Mouse (Mus musculus) kidney, embryonic 16.5 days (tissue): ENCODE measurements around the gene Mto1. TPM values are rescaled to one million over a fixed set of nuclear protein-coding genes. Genes with fewer than 3 reads are reported as not detected.
A peak's percentile ranks its signal among the peaks of the same experiment; 100 is the strongest.

Experiments used
- ATAC-seq: fragments of 200-750 bp; cut with Nextera tagmentation; 2 replicates; pipeline ENCODE4 v1.8.0; 2017; ENCODE audit warnings: moderate TSS enrichment; ENCODE audit not compliant: low FRiP score, low TSS enrichment
- H3K27ac ChIP-seq: fragments of 300-500 bp; sonication (generic); 2 replicates; pipeline ENCODE4 v1.5.1; 2014; ENCODE audit warnings: low read length
- H3K27me3 ChIP-seq: fragments of 300-500 bp; sonication (generic); 2 replicates; pipeline ENCODE4 v1.6.1; 2014; ENCODE audit warnings: low read length, control low read depth, mixed read lengths; ENCODE audit not compliant: insufficient read depth
- H3K36me3 ChIP-seq: fragments of 300-500 bp; sonication (generic); 2 replicates; pipeline ENCODE4 v1.6.1; 2014; ENCODE audit warnings: low read length, control low read depth, mixed read lengths; ENCODE audit not compliant: insufficient read depth
- H3K4me1 ChIP-seq: fragments of 300-500 bp; sonication (generic); 2 replicates; pipeline ENCODE4 v1.6.1; 2014; ENCODE audit warnings: low read length, control low read depth, mixed read lengths; ENCODE audit not compliant: insufficient read depth
- H3K4me2 ChIP-seq: fragments of 300-500 bp; sonication (generic); replicated peaks from 2 replicates; pipeline ENCODE4 v1.6.1; 2014; ENCODE audit warnings: low read depth, low read length
- H3K4me3 ChIP-seq: fragments of 300-500 bp; sonication (generic); 2 replicates; pipeline ENCODE4 v1.5.1; 2014; ENCODE audit warnings: mild to moderate bottlenecking, low read length
- H3K9ac ChIP-seq: fragments of 300-500 bp; sonication (generic); replicated peaks from 2 replicates; pipeline ENCODE4 v1.6.1; 2014; ENCODE audit warnings: low read length
- H3K9me3 ChIP-seq: fragments of 300-500 bp; sonication (generic); 2 replicates; pipeline ENCODE4 v1.6.1; 2016; ENCODE audit warnings: low read length, control low read depth
- WGBS: fragments of 180-500 bp; shearing (Covaris S2); extraction: QIAGEN DNeasy Blood & Tissue Kit; methylation state at CpG from one replicate; pipeline ENCODE4 v1.1.7; 2014; 5-methylcytosine and 5-hydroxymethylcytosine counted together
- polyA plus RNA-seq: library from polyadenylated mRNA; unstranded; fragments of >200 nt; fragmentation: Nextera tagmentation; extraction: Ambion mirVana; gene quantifications from 2 replicates; pipeline ENCODE4 v1.2.1, GENCODE M21; 2015

Mto1 gene
- polyA plus RNA-seq, 1 experiment from 2014 or later = 27.9 TPM

DNA sequence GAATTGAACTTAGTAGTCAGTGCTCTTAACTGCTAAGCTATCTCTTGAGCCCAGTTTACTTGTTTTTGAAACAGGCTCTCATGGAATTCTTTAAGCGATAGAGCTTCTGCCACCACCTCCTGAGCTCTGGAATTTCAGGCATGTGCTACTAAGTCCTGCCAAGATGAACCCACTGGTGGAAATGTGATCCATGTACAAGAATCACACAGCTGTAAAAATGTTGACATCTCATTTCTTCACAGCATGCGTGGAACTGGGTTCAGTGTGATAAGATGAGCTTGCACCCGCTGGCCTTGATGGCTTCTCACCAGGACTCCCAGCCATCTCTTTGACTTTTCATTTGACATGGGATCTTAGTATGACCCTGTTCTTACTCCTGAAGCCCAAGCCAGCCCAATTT is 52.4 kb downstream of the Mto1 start:
- H3K4me3 ChIP-seq = no peak overlapping the region
- peaks cover 13% of the 10 kb centered on the region for H3K4me1 ChIP-seq
- H3K9ac ChIP-seq = no peak overlapping the region
- H3K36me3 ChIP-seq = no peaks in the 10 kb centered on the region
- no peak for ATAC-seq
- H3K27me3 ChIP-seq = no peaks in the 10 kb centered on the region
- H3K4me2 ChIP-seq = no peak overlapping the region
- no peaks in the 10 kb centered on the region for H3K9me3 ChIP-seq
- WGBS = 56% methylated on average over 3 of the region's 3 CpGs
- H3K27ac ChIP-seq = no peak overlapping the region

DNA sequence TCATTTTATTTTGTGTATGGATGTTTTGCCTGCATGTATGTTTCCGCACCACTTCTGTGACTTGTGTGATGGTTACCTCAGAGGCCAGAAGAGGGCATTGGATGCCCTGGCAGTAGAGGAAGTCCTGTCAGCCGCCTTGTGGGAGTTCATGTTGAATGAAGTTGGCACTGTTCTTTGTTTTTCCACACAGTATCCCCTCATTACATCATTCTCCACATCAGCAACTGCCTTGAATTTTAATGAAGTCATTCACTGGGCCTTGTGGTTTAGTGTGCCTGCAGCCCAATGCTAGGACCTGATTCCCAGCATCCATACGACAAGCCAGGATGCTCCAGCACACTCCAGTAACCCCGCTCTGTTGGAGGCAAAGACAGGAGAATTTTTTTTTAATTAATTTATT is 53.3 kb downstream of the Mto1 start:
- WGBS = 82% methylated on average over 4 of the region's 4 CpGs
- ATAC-seq = no peak

DNA sequence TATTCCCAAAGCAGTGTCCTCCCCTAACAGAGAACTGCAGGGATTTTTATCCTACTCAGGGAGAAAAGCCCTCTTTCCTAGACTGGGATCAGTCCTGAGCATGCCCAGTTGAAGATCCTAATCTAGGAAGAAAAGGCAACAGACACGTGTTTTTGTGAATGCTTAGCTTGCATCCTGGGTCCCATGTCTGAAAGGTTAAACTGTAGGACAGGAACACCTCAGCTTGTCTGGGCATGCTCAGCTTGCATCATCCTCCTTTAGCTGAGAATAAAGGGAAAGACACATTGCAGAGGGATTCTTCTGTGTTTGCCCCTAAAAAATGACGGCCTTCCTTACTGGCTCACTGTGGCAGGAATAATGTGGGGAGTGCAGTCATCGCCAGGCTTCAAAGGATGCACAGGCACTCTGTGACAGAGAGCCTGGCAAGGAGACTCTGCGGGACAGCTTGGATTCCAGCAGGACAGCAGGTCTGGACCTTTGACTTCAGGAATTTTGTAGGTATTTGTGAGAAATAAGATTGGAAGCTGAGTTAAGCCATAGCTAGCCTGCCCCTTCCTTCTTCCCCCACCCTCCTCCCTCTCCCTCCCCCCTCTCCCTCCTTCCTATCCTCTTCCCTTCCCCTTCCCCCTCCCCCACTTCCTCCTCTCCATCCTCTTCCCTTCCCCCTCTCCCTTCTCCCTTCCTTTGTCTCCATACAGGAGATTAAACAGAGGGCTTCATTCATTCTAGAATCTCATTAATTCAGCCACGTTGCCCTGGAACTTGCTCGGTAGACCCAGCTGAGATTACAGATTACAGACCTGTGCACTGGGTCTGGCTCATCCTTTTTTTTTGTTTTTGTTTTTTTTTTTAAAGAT is 55.4 kb downstream of the Mto1 start:
- peak overlapping the region; percentile 22; the same call in 1 of the 2 replicates for H3K27ac ChIP-seq
- no peaks in the 10 kb centered on the region for H3K27me3 ChIP-seq
- H3K4me2 ChIP-seq = no peak overlapping the region
- WGBS = 18% methylated on average over 6 of the region's 6 CpGs
- H3K4me3 ChIP-seq = no peak overlapping the region
- H3K36me3 ChIP-seq = no peaks in the 10 kb centered on the region
- no peak; the same call in 1 of the 2 replicates for ATAC-seq
- 0 out of 2 replicates have a peak overlapping the region, but pooled peaks have one; percentile 3 for H3K9ac ChIP-seq
- H3K4me1 ChIP-seq = peaks cover 13% of the 10 kb centered on the region
- H3K9me3 ChIP-seq = no peaks in the 10 kb centered on the region

More for the DNA sequence above, 53.3 kb downstream of the Mto1 start:
- no peak overlapping the region for H3K9ac ChIP-seq
- H3K36me3 ChIP-seq = no peaks in the 10 kb centered on the region
- no peaks in the 10 kb centered on the region for H3K27me3 ChIP-seq
- H3K4me2 ChIP-seq = no peak overlapping the region
- no peak overlapping the region for H3K27ac ChIP-seq
- H3K4me3 ChIP-seq = no peak overlapping the region
- peaks cover 13% of the 10 kb centered on the region for H3K4me1 ChIP-seq
- H3K9me3 ChIP-seq = no peaks in the 10 kb centered on the region

GRCm38 (mm10) chr9:78504133-78504532 is 56.1 kb downstream of the Mto1 start:
- Histone ChIP-seq H3K4me2 (no peak overlapping the region), H3K4me1 (peaks cover 13% of the 10 kb centered on the region), H3K4me3 (no peak overlapping the region), H3K9ac (no peak overlapping the region), H3K27ac (no peak overlapping the region), H3K36me3 (no peaks in the 10 kb centered on the region), H3K9me3 (no peaks in the 10 kb centered on the region), H3K27me3 (no peaks in the 10 kb centered on the region)
- WGBS = 79% methylated on average over 4 of the region's 4 CpGs
- no peak for ATAC-seq

DNA sequence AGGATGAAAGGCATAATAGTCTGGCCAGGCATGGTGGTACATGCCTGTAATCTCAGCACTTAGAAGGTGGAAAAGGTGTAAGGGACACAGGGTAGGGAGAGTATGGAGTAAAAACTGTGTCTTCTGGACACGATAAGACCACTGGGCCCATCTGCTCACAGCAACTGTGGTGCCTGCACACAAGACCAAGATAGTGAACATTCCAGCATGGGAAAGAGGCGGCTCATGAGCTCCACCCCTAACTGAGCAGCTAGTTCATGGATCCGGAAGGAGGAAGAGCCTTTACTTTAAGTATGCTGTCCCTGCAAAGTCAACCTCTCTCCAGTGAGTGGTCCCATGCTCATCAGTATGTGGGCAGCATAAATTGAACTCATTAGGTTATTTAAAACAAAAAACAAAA is 56.7 kb downstream of the Mto1 start:
- Histone ChIP-seq H3K27me3 (no peaks in the 10 kb centered on the region), H3K4me1 (peaks cover 13% of the 10 kb centered on the region), H3K9ac (no peak overlapping the region), H3K4me3 (no peak overlapping the region), H3K9me3 (no peaks in the 10 kb centered on the region), H3K27ac (no peak overlapping the region), H3K4me2 (no peak overlapping the region), H3K36me3 (no peaks in the 10 kb centered on the region)
- no peak for ATAC-seq
- 80% methylated on average over 3 of the region's 3 CpGs for whole genome bisulfite sequencing

DNA sequence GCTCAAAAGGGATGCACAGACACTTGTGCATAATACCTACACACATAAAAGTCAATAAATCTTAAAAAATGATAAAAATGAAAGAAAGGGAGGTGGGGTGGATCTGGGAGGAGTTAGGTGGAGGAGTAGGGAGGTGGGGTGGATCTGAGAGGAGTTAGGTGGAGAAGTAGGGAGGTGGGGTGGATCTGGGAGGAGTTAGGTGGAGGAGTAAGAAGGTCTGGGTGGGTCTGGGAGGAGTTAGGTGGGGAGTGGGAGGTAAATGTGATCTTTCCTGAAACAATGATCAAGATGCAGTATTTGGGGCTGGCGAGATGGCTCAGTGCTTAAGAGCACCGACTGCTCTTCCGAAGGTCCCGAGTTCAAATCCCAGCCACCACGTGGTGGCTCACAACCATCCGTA is 57.2 kb downstream of the Mto1 start:
- 87% methylated on average over 6 of the region's 6 CpGs for WGBS

GRCm38 (mm10) chr9:78506002-78506721 is 58.2 kb downstream of the Mto1 start:
- WGBS = 57% methylated on average over 11 of the region's 11 CpGs
- H3K36me3 ChIP-seq = no peaks in the 10 kb centered on the region
- H3K4me3 ChIP-seq = no peak overlapping the region
- ATAC-seq = peak; percentile 89
- no peaks in the 10 kb centered on the region for H3K27me3 ChIP-seq
- H3K4me2 ChIP-seq = no peak overlapping the region
- H3K4me1 ChIP-seq = peaks cover 13% of the 10 kb centered on the region
- H3K27ac ChIP-seq = peak overlapping the region; percentile 63
- H3K9me3 ChIP-seq = no peaks in the 10 kb centered on the region
- H3K9ac ChIP-seq = no peak overlapping the region

More for the DNA sequence above, 57.2 kb downstream of the Mto1 start:
- Histone ChIP-seq H3K4me1 (peaks cover 13% of the 10 kb centered on the region), H3K4me3 (no peak overlapping the region), H3K9ac (no peak overlapping the region), H3K4me2 (no peak overlapping the region), H3K36me3 (no peaks in the 10 kb centered on the region), H3K9me3 (no peaks in the 10 kb centered on the region), H3K27ac (no peak overlapping the region), H3K27me3 (no peaks in the 10 kb centered on the region)
- ATAC-seq = no peak

GRCm38 (mm10) chr9:78506722-78507077 is 58.7 kb downstream of the Mto1 start:
- ATAC-seq = peak; percentile 46
- 80% methylated on average over 6 of the region's 7 CpGs for WGBS
- Histone ChIP-seq H3K9ac (no peak overlapping the region), H3K4me2 (no peak overlapping the region), H3K27me3 (no peaks in the 10 kb centered on the region), H3K4me3 (no peak overlapping the region), H3K27ac (peak overlapping the region; percentile 63), H3K4me1 (peaks cover 13% of the 10 kb centered on the region), H3K36me3 (no peaks in the 10 kb centered on the region), H3K9me3 (no peaks in the 10 kb centered on the region)

DNA sequence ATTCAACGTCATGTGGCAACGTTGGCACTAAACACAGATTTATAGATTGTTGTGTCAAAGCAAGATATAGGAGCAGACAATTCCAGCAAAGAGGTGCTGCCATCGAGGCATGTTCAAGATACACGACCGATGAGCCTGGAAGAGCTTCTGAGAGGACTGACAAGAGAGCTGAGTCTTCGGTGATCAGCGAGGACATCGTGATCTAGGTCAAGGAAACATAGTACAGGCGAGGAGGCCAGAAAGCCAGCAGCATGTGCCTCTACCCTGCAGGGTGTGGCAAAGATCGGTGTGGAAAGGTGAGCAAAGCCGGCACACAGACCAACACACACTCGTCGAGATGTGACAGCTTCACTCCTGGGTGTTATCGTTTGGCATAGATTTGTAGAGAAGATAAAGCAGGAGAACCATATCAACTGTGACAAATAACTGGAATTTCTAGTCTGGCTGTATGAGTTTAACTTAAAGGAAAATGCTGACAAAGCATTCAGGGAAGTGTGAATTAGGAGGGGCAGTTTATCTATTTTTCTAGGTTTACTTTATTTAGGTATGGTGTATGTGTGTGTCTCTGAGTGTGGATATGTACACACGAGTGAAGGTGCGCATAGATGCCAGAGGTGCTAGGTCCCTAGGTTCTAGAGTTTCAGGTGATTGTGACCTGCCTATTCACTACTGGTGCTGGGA is 60.2 kb downstream of the Mto1 start:
- no peaks in the 10 kb centered on the region for H3K36me3 ChIP-seq
- no peak overlapping the region for H3K4me2 ChIP-seq
- ATAC-seq = no peak
- no peaks in the 10 kb centered on the region for H3K9me3 ChIP-seq
- no peak overlapping the region for H3K27ac ChIP-seq
- peaks cover 6% of the 10 kb centered on the region; the same call in 1 of the 2 replicates for H3K4me1 ChIP-seq
- H3K27me3 ChIP-seq = no peaks in the 10 kb centered on the region
- H3K9ac ChIP-seq = no peak overlapping the region
- 85% methylated on average over 16 of the region's 16 CpGs for WGBS
- H3K4me3 ChIP-seq = no peak overlapping the region
